Mouse (Mus musculus) heart, adult 8-10 months (tissue): ENCODE data around the gene Plppr1. TPM values are rescaled to one million over a fixed set of nuclear protein-coding genes. Genes with fewer than 3 reads are reported as not detected.

ENCODE experiments used
- DNase-seq: peaks from one replicate; pipeline ENCODE4 v3.0.0; 2022; ENCODE audit warnings: low spot score
- total RNA-seq, 4 experiments: library from RNA; stranded (reverse); gene quantifications; 2 replicates each; pipeline ENCODE4 v1.2.4; 2022

The Plppr1 gene
- total RNA-seq = under 1 TPM in 1 of 4 experiments, not detected in 3; 0.16 TPM

DNA sequence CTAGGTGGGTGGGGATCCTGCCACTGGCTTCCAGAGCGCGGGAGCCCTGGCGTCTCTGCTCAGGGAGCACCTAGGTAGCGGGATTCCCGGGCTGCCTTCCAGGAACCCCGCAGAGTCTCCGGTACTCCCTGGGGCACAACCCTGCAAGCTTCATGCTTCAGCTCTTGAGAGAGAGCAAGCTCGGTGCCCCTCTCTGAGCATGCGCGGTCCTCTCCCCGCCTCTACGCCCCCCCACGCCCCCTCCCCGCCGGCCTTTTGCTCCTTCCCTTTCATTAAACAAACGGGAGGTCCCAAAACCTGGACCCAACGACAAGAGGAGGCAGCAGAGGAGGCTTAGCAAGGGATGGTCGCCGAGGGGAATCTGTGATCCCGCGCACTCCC, at the start of gene Plppr1:
TSS of gene Plppr1 (plus strand) at position 253 of the 381 bp plus-strand sequence.
- no peak for DNase-seq

DNA sequence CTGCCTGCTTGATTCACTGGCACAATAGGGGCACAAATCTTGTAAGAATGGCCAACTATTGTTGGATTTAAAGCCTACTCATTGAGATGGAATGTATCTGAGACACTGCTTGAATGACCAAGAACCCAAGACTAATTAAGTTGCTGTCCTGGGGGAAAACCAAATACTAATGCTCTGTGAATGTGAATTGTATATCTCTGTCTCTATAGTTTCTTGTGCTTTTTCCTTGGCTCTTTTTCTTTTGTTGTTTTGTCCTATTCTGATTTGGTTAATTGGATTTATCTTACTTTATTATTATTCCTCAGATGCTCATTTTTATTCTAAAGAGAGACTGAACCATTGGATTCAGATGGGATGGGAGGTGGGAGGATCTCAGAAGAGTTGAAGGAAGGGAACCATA, 42.4 kb upstream of the Plppr1 start:
- no peak for DNase-seq

DNA sequence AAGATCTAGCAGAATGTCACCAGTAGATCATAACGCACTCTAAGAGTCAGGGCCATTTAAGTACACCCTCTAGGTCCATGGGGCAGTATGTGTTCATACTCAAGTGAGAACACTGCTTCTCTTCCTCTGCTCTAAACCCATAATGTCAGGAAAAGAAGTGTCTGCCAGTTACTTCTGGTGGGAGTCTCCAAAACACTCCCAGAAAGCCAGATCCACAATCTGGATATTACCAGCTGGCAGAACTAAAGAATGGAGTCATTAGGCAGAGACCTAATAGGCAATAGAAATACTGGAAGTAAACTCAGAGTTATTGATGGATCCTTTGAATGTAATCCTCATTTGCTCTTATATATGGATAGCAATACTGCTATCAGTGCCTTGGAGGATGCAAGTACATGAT, 35.9 kb upstream of the Plppr1 start:
- DNase-seq = no peak

DNA sequence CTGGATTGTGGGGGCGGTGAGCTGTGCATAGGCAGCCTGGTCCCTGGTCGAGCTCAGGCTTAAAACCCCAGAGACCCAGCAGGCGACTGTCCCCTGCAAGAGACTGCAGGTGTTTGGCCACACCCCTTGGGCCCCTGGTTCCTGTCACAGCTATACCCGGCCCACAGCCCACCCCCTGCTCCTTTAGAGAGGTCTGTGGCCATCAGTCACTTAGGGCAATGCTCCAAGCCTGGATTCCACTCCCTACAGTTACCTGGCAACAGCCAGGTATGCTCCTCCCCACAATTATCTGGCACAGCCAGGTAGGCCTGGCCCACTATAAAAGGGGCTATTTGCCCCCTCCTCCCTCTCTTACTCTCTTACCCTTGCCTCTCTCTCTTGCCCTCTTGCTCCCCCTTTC, 20.8 kb upstream of the Plppr1 start:
- no peak for DNase-seq

DNA sequence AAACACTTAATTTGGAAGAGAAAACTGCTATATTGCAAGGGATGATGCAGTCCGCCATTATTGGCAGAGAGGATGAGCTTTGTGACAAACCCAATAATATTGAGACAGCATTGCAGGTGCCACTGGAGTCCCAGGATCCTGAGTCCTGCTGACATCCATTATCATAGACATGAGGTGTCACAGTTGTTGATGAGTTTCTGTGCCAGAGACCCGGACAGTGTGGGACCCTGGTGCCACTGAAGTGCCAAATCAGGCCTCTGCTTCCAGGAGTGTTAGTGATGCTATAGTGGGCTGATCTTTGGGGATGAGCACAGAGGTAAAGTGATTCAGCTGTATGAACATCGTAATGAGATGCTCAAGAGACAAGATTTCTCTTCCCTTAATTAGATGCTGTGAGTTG, 19.2 kb upstream of the Plppr1 start:
- DNase-seq = no peak

DNA sequence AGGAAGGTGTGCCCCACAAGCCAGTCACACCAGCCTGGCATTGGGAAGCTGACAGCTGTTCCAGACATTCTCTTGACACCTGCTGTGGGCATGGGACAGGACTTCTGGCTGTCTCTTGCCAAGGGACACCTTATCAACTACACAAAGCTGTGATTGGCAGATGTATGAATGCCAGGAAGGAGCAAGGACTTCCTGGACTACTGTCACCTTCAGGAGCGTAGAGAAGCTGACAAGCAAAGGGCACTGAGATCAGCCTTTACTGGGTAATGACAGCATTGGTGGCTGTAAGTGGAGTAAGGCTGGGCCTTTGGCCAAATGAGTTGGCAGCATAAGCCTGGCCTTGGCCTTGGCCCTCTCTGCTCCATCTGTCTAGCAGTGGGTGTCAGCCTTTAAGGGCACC, 17.4 kb upstream of the Plppr1 start:
- DNase-seq = peak; percentile 68

DNA sequence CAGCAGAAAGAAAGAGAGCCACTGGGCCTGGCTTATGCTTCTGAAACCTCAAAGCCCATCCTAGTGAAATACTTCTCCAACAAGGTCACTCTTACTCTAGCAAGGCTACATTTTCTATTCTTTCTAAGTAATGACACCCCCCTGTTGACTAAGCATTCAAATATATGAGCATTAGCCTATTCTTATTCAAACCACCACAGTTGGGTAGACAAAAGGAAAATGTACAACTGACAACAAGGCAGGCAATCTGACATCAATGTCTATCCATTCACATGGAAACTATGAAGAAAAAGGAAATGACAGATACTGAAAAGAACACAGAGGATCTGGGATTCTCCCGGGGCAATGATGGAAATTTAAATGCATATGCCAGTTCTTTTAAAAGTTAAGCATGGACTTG, 8.4 kb upstream of the Plppr1 start:
- no peak for DNase-seq

DNA sequence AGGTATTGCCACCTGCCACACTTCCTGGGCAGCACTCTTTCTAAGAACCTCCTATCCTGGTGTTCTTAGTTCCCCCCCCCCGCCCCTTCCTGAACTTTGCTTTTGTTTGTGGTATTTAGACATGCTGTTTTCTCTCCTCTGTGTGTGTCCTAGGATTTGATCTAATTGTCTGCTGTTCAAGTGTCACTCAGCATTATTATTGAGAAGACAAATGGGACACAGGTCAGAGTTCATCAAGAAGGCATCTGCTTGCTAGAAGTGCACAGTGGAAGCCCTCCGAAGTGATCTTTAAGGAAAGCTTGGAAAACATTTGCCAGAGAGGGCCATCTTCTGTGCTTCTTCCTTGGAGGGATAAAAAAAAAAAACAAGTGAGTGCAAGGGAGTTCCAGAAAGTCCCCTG, 1.2 kb upstream of the Plppr1 start:
- DNase-seq = no peak

DNA sequence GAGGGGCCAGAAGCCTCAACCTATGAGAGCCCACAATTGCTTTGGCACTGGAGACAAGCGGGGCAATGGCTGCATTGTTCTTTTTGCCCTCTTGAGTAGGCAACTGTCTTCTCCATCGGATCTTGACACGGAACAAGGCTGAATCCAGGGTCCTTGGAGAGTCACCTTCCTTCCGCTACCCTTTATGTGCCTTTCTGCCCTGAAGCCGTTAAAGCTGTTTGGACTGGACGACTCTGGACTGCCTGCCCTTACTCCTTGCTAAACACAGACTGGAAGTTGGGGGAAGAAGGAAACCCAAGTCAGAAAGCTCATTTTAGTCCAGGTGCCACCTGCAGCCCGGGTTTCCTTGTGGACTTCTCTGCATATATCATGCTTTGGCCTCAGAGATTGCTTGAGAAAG, 516 bp upstream of the Plppr1 start:
- DNase-seq = no peak

DNA sequence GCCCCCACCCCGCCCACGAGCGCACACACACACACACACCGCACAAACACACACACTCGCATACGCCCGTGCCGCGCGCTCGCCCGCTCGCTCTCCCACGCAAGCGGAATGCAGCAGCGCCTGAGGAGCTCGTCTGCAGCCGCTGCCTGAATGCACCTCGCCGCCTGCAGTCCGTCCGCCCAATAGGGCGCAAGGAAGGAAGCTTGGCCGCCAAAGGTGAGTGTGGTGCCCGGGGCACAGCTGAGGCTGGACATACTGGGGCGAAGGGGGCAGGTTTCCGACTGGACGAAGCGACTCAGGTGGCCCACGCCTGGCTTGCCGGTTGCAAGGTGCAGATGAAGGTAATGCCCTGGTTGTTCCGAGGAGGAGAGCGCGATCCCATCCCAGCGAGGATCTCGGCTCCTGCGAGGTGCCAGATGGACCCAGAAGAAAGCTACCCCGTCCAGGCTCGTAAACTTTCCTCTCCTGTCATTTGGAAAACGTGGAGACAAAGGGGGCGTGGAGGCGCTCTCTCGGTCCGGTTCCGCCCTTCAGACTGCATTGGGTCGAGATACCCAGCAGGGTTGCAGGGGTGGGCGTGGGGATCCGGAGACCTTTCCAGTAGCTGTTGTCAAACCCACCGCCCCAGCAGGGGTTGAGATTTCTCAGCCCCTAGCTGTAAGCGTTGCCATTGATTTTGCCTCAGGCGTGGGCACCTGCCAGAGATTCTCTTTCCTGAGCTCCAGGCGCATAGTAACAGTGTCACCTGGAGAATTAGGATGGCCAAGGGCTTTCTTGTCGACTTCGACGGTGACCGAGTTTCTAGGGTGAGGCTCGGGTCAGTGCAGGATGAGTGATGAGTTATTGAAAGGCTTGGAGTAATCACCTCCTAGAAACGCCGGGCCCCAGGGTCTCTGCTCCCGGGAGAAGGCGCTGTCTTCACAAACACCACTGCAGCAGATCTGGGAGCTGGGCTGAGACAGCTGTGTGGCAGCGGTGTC, 619 bp downstream of the Plppr1 start:
- no peak for DNase-seq

DNA sequence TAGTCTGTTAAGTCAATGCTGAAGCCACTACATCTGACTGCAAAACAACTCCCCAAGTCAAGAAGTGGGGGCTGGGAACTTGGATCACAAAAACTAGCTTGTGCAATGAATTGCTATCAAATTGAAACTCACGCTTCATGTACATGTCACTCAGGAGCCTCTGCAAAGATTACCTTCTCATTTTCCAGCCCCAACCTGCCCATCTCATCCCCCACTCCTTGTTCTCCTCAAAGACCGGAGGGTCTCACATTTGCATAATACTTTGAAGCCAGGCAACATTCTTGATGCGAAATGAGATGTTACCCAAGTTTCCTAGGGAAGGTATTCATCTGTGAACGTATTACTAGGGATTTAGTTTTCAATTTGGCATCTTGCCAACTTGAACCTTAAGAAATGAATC, 10.4 kb downstream of the Plppr1 start:
- no peak for DNase-seq

DNA sequence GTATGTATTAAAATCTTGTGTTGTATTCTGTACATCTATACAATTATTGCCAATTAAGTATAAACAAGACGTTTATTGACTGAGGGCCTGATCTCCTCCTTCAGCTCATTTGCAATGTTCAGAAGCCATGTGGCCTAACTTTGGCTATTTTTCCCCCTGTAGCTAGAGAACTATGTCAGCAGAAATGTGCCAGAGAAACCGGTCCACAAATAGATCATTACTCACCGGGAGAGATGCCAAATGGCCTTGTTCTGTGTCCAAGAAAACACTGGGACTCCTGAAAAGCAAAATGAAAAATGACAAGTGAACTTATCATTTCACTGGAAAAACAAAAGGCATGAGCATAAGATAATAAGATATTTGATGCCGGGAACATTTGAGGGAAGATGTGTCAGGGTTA, 13.8 kb downstream of the Plppr1 start:
- peak; percentile 81 for DNase-seq

DNA sequence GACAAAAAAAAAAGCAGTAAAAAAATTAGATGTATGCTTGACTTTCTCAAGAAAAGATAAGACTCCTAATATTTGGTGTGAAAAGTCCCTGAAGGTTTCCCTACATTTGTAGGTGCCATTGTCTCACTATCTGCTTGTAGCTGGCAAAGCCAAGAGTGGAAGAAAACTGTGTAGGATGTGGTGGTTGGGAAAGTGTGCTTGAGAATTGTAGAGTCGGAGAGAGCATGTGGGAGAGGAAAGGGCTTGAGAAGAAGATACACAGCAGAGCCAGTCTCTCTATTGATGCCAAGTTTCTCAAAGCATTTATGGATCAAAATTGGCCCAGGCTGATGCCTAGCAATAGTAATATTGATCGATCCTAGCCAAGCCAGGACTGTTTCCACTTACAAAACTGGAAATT, 16.8 kb downstream of the Plppr1 start:
- DNase-seq = no peak

DNA sequence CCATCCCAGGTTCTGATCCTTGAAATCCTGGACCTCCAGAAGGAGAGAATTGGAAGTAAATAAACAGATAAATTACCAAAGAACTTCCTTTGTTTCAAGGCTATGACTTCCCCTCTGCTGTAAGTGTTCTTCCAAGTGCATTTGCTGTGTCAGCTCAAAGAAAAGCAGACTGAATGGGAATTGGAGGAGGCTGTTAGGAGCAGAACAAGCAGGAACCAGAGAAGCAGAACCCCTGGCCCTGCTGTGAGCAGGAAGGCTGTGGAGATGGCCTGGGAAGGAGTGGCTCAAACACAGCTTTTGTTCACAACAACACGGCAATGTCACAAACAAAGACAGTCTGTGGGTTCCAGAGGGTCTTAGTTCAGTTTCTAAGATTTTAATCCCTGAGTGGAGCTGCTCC, 20.3 kb downstream of the Plppr1 start:
- DNase-seq = no peak

DNA sequence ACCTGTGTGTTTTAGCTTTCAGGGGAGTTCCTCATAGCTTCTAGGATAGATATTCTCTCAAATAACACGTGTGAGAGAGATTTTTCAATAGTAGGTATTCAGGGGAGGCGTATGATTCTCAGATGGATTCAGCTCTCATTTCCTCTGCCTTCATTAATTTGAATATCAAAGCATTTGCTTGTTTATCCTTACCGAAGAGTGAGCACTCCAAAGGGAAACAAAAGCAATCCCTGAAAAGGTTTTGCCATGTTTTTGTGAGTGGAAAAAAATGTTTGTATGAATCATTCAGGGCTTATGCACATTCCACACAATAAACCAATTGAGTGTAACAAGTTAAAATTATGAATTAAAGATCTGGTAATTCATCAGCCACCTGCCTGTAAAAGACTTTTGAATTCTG, 29.1 kb downstream of the Plppr1 start:
- no peak for DNase-seq

DNA sequence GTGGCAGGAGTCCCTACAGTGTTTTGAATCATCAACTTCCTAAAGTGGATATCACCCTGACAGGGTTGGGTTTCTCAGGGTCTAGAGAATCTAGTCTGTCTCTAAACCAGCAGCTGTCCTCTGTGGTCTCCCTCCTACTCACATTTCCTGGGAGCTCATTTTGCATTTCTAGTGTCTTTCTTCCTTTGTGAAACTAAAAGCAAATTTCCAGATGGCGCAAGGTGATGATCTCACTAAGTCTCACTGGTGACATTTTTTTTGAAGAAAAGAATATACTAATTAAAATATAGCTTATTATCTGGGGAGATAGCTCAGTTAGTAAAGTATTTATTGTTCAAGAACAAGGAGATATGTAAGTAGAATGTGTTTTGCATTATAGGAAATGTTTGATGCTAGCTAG, 31.4 kb downstream of the Plppr1 start:
- DNase-seq = no peak

DNA sequence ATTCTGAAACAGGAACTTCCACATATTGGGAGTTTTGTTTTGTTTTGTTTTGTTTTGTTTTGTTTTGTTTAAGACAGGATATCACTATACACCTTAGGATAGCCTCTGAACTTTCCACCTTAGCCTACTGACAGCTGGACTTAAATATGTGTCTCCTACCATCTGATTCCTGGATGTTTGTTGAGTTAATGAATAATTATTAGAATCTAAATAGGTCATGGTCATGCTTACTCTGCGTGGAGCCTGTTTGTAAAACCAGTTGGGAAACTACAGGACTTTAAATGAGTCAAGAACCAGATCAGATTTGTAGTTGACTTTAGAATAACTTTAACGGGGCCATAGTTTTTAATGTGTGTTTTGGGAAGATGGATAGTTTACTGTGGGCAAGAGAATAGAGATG, 40.4 kb downstream of the Plppr1 start:
- no peak for DNase-seq

DNA sequence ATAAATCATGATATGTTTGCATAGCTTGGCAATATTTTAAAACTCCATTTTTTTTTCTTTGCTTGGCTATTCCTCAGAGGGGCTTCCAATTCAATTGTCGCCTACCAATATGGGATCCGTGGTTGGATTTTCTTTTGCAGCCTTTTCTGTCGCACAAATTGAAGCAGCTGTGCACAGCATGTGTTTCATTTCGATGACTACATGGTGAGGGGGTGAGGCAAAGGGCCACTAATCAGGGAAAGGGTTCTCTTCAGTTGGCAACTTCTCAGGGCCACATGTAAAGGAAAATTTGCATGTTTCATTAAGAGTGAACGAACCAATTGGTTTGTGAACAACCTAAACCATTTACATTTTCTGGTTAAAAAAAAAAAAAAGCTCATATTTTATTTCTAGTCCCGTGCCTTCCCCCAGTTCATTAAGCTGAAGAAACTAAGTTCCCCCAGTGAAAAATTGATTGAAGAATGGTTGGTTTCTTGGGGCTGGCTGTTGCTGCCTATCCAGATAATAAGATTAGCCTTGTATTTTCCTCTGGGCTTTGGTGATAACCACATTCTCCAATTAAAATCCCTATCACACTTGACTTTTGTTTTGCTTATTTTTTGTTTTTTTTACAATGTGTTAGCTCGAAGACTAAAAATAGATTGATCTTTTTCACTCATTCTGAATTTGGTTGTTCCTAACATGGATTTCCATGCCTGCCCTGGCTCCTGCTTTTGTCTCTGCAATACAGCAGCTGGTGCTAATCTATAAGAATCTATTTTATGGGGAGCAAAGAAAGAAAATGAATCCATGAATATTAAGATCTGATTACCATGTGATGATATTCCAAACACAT, 43.1 kb downstream of the Plppr1 start:
- DNase-seq = no peak

DNA sequence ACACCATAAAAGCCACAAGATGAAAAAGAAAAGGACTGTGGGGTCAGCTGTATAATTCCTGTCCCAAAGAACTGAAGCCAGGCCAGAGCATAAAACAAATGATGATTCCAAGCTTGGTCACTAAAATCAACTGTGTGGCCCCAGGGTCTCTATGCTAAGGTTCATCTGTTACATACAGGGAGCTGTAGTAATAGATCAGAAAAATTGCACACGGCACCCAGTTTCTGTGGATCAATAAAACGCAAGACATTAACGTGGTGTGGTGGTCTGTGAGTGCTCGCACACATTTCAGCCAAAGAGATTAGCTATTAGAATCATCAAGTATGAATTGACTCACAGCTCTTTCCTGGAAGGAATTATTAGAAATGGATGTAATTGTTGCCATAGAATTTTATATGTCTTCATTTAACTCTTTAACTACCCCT, 43.7 kb downstream of the Plppr1 start:
- DNase-seq = no peak

DNA sequence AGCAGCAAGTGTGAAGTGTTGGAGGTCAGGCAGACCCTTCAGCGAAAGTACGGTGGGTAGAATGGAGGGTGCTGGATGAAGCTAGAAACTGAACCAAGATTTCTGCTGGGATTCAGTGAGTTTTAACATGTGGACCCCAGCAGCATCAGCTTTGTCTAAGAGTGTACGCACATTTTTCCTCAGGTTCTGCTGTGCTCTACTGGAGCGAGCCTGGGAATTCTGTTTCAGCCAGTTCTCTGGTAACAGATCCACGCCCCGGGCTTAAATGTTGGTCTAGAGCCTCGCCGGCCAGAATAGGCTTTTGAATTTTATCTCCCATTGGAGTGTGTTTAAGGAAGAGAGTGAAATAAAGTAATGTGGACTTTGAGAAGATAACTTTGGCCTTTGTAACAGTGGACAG, 45.8 kb downstream of the Plppr1 start:
- no peak for DNase-seq

DNA sequence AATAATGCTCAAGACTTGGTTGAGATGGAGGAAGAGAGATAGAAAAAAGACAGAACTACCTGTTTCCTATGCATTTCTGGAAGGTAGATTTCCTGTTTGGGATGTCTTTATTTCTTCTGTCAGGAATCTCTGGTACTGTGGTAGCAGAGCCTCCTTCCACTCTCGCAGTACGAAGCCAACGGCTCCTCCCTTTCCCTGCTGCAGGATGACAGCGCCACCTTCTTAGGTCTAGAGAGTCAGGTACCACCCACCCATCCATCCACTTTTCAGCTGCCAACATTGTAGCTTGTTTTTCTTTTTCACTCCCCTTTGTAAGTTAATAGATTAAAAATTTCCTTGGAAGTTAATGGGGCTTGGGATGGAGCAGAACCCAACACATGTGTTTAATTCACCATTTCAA, 48.8 kb downstream of the Plppr1 start:
- no peak for DNase-seq

DNA sequence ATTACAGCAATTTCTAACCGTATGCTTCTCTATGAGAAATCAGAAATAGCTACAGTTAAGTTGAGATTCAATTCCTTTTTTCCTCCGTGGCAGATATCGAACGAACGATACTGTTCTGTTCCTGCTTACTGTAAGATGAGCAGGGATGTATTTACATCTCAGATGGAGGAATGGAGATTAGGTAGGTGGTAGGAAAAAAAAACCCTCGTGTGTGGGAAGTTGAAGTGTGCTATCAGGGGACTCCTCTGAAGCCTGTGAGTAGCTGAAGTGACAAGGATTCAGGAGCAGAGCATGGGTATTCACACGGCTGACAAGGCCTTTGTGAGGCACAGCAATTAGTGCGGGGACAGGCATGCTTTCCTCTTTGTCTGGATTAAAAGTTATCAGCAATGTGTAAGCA, 49.3 kb downstream of the Plppr1 start:
- no peak for DNase-seq

DNA sequence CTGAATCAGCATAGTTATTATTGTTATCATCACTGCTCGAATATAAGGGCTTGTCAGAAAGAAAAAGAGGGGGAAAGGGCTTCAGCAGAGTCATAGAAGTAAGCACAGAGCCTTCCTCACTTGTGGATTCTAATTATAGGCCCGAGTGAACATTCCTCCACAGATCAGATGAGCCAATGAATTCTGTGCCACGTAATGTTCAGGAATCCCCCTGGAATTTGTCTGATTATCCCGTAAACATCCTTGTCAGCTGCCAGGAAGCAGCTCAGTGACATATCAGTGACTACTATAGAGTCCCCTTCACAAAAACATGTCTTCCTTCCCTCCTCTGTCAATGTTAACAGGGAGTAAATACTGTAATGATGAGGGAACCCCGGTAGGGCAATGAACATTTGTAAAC, 50.9 kb downstream of the Plppr1 start:
- no peak for DNase-seq
